ENCODE assay signal across 23 mouse cellular contexts in the genomic region with DNA sequence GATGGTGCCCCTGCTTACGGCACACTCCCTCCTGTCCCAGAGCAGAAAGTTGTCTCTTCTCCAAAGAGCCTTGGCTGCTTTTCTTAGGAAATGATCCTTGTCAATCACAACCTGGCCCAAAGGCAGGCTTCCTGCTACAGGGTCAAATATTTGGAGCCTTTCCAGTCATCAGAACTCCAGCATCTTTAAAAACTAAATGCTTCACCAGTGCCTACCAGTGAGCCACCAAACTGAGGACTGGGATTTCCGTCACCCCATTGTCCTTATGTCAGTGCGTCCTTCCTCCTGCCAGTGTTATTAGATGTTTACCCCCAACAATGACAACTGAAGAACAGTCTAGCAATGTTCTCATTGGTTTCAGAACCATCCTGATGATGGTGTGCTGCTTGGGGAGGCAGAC. TPM values are rescaled to one million over a fixed set of nuclear protein-coding genes. Genes with fewer than 3 reads are reported as not detected.
DNase-seq lines count a peak whose midpoint lies in the region; ATAC-seq and TF ChIP-seq lines count a peak whose summit lies in the region.
"Had no signal": no experiment of that assay in that cellular context is flagged by ENCODE, and none has a peak within 500 bp of the region (broad histone marks: within the 10 kb centered on the region; RNA-seq: fewer than 3 reads in every experiment).

No protein-coding gene starts in this region.

- ATAC-seq in kidney, embryonic 14.5 days (ENCODE audit: low FRiP score, low TSS enrichment): no peak
- ATAC-seq in intestine, embryonic 15.5 days: no peak
- ATAC-seq: forebrain, embryonic 15.5 days; hindbrain, embryonic 16.5 days; midbrain, embryonic 13.5 days had no signal

- TF ChIP-seq CTCF in kidney, adult 2 months (conservative IDR thresholded peaks at IDR 0.05; ENCODE audit: insufficient read depth, insufficient read length, low read depth, low read length): no peak

- H3K9ac ChIP-seq in kidney, embryonic 14.5 days (ENCODE audit: low read depth, low read length): no peak overlapping the region
- H3K9ac ChIP-seq in intestine, embryonic 15.5 days: no peak overlapping the region
- H3K9ac ChIP-seq: embryonic facial prominence, embryonic 13.5 days; forebrain, embryonic 15.5 days; liver, embryonic 14.5 days; lung, embryonic 15.5 days; midbrain, embryonic 13.5 days had no signal

- no peak overlapping the region for H3K4me2 ChIP-seq in kidney, embryonic 14.5 days (replicated peaks; ENCODE audit: low read depth, low read length)
- no peak overlapping the region for H3K4me2 ChIP-seq in intestine, embryonic 15.5 days (replicated peaks)
- H3K4me2 ChIP-seq: embryonic facial prominence, embryonic 13.5 days; forebrain, embryonic 15.5 days; lung, embryonic 15.5 days; midbrain, embryonic 13.5 days had no signal

- no peak overlapping the region for H3K4me3 ChIP-seq in kidney, adult 2 months (ENCODE audit: insufficient read depth, low read depth, low read length)
- H3K4me3 ChIP-seq in kidney, embryonic 14.5 days (ENCODE audit: low read length): no peak overlapping the region
- no peak overlapping the region for H3K4me3 ChIP-seq in intestine, embryonic 15.5 days (replicated peaks)
- H3K4me3 ChIP-seq: embryonic facial prominence, embryonic 13.5 days; forebrain, embryonic 10.5 days; forebrain, embryonic 15.5 days; gastrocnemius, adult 2 months; hindbrain, embryonic 10.5 days; lung, embryonic 15.5 days; midbrain, embryonic 13.5 days had no signal

- DNase-seq in adrenal gland, adult (ENCODE audit: inconsistent age in 2 of 2, low spot score in 1 of 2): peak; percentile 29 to 66
- no peak for DNase-seq in adrenal gland, postnatal 10 days
- peak; percentile 77 for DNase-seq in kidney, adult 2 months
- peak; percentile 29 to 54 for DNase-seq in kidney, postnatal 36 days
- DNase-seq in lung, postnatal 36 days: peak; percentile 53
- no peak for DNase-seq in gastrocnemius, postnatal 25 days
- DNase-seq: cerebellum, adult 18-20 months; cerebellum, postnatal 10 days; gastrocnemius, adult 2 months; heart, postnatal 14 days; layer of hippocampus, adult 9-11 months; liver had no signal

- H3K27me3 ChIP-seq in kidney, adult 2 months (replicated peaks; ENCODE audit: control insufficient read depth, insufficient read depth, low read length): no peaks in the 10 kb centered on the region
- H3K27me3 ChIP-seq in kidney, embryonic 14.5 days (ENCODE audit: control insufficient read depth, insufficient read depth, low read length): no peaks in the 10 kb centered on the region
- no peaks in the 10 kb centered on the region for H3K27me3 ChIP-seq in intestine, embryonic 15.5 days (replicated peaks)
- H3K27me3 ChIP-seq: embryonic facial prominence, embryonic 13.5 days; forebrain, embryonic 15.5 days; lung, embryonic 15.5 days; midbrain, embryonic 13.5 days had no signal

- no peak overlapping the region; the same call in 1 of the 2 replicates for H3K27ac ChIP-seq in kidney, adult 2 months (ENCODE audit: insufficient read depth, low read depth, low read length)
- no peak overlapping the region for H3K27ac ChIP-seq in kidney, embryonic 14.5 days (ENCODE audit: low read depth, low read length)
- H3K27ac ChIP-seq in intestine, embryonic 15.5 days: no peak overlapping the region
- H3K27ac ChIP-seq: embryonic facial prominence, embryonic 13.5 days; forebrain, embryonic 10.5 days; forebrain, embryonic 15.5 days; gastrocnemius, adult 2 months; hindbrain, embryonic 10.5 days; liver, embryonic 14.5 days; lung, embryonic 15.5 days; midbrain, embryonic 13.5 days had no signal

- no peaks in the 10 kb centered on the region; the same call in 1 of the 2 replicates for H3K4me1 ChIP-seq in kidney, adult 2 months (ENCODE audit: control insufficient read depth, insufficient read depth, low read length)
- no peaks in the 10 kb centered on the region for H3K4me1 ChIP-seq in kidney, embryonic 14.5 days (ENCODE audit: control insufficient read depth, insufficient read depth, low read length)
- H3K4me1 ChIP-seq in intestine, embryonic 15.5 days (replicated peaks): no peaks in the 10 kb centered on the region
- H3K4me1 ChIP-seq: embryonic facial prominence, embryonic 13.5 days; forebrain, embryonic 10.5 days; forebrain, embryonic 15.5 days; hindbrain, embryonic 10.5 days; midbrain, embryonic 13.5 days had no signal

- no peak for TF ChIP-seq POLR2A in kidney, adult 2 months (IDR thresholded peaks at IDR 0.05; ENCODE audit: low read depth, low read length)

- H3K9me3 ChIP-seq in kidney, embryonic 14.5 days (ENCODE audit: control insufficient read depth, low read length): no peaks in the 10 kb centered on the region
- H3K9me3 ChIP-seq in intestine, embryonic 15.5 days: no peaks in the 10 kb centered on the region
- H3K9me3 ChIP-seq: embryonic facial prominence, embryonic 13.5 days; forebrain, embryonic 10.5 days; forebrain, embryonic 15.5 days; G1E; hindbrain, embryonic 10.5 days; lung, embryonic 15.5 days; midbrain, embryonic 13.5 days had no signal

- H3K36me3 ChIP-seq in kidney, adult 2 months (ENCODE audit: control insufficient read depth, insufficient read depth, low read length): no peaks in the 10 kb centered on the region
- H3K36me3 ChIP-seq in kidney, embryonic 14.5 days (ENCODE audit: control insufficient read depth, insufficient read depth, low read length): no peaks in the 10 kb centered on the region; the same call in 1 of the 2 replicates
- H3K36me3 ChIP-seq in intestine, embryonic 15.5 days: no peaks in the 10 kb centered on the region
- H3K36me3 ChIP-seq: embryonic facial prominence, embryonic 13.5 days; forebrain, embryonic 10.5 days; forebrain, embryonic 15.5 days; G1E; hindbrain, embryonic 10.5 days; lung, embryonic 15.5 days; midbrain, embryonic 13.5 days had no signal

- 73% methylated on average over 3 of the region's 3 CpGs for WGBS in kidney, adult 2 months
- 81% methylated on average over 3 of the region's 3 CpGs for WGBS in kidney, embryonic 14.5 days
- WGBS in intestine, embryonic 15.5 days: 88% methylated on average over 3 of the region's 3 CpGs

RNA-seq across cellular contexts. Expression of a gene that starts 28.9 kb away (rescaled TPM):
- total RNA-seq in adrenal gland, postnatal 10 days (2021): 10 to 100 TPM; 14.5 to 20.1 TPM
- polyA plus RNA-seq in kidney, adult 2 months (2012; rRNA removed): 20.0 and 21.8 TPM in 2 replicates
- 13.9 and 16.6 TPM in 2 replicates for polyA plus RNA-seq in kidney, embryonic 14.5 days (2014; fragmentation: Nextera tagmentation; extraction: Ambion mirVana)
- total RNA-seq in gastrocnemius, postnatal 25 days (2021): 1 to 10 TPM; 1.4 to 1.7 TPM
- polyA plus RNA-seq in intestine, embryonic 15.5 days (2015; fragmentation: Nextera tagmentation; extraction: Ambion mirVana): 11.1 and 11.7 TPM in 2 replicates

Comparison
In these comparisons a context has a peak if more than half of its experiments do, and no peak if none do; other contexts are left out.
1. DNase-seq: peak in adrenal gland, adult (2 of 2), kidney, adult 2 months (single experiment), kidney, postnatal 36 days (2 of 2) and lung, postnatal 36 days (single experiment); none in adrenal gland, postnatal 10 days (single experiment) and gastrocnemius, postnatal 25 days (single experiment).